Mouse (Mus musculus) neural tube, embryonic 11.5 days (tissue): Measurements from ENCODE around the gene Dst. TPM values are rescaled to one million over a fixed set of nuclear protein-coding genes. Genes with fewer than 3 reads are reported as not detected.
A peak's percentile ranks its signal among the peaks of the same experiment; 100 is the strongest.

Experiments used
- ATAC-seq: fragments of 200-750 bp; cut with Nextera tagmentation; 2 replicates; pipeline ENCODE4 v1.8.0; 2017; ENCODE audit warnings: moderate number of reproducible peaks, mild to moderate bottlenecking, moderate TSS enrichment, moderate library complexity; ENCODE audit not compliant: insufficient read depth, low FRiP score, low TSS enrichment
- DNase-seq: peaks from one replicate; pipeline ENCODE4 v3.0.0-alpha.2; 2015; ENCODE audit warnings: low spot score
- H3K27ac ChIP-seq: fragments of 300-500 bp; sonication (generic); 2 replicates; pipeline ENCODE4 v1.5.1; 2014; ENCODE audit warnings: low read depth, mild to moderate bottlenecking, low read length
- H3K27me3 ChIP-seq: fragments of 300-500 bp; sonication (generic); 2 replicates; pipeline ENCODE4 v1.6.1; 2014; ENCODE audit warnings: mild to moderate bottlenecking, low read length, mixed read lengths; ENCODE audit not compliant: control insufficient read depth, insufficient read depth
- H3K36me3 ChIP-seq: fragments of 300-500 bp; sonication (generic); 2 replicates; pipeline ENCODE4 v1.6.1; 2014; ENCODE audit warnings: mild to moderate bottlenecking, low read length, moderate library complexity, mixed read lengths; ENCODE audit not compliant: control insufficient read depth, insufficient read depth
- H3K4me1 ChIP-seq: fragments of 300-500 bp; sonication (generic); 2 replicates; pipeline ENCODE4 v1.6.1; 2014; ENCODE audit warnings: low read length, mixed read lengths; ENCODE audit not compliant: control insufficient read depth, insufficient read depth
- H3K4me2 ChIP-seq: fragments of 300-500 bp; sonication (generic); 2 replicates; pipeline ENCODE4 v1.6.1; 2014; ENCODE audit warnings: low read depth, mild to moderate bottlenecking, moderate library complexity
- H3K4me3 ChIP-seq: fragments of 300-500 bp; sonication (generic); 2 replicates; pipeline ENCODE4 v1.5.1; 2014; ENCODE audit warnings: low read depth, low read length
- H3K9ac ChIP-seq: fragments of 300-500 bp; sonication (generic); 2 replicates; pipeline ENCODE4 v1.6.1; 2014; ENCODE audit warnings: mild to moderate bottlenecking, low read length
- H3K9me3 ChIP-seq: fragments of 300-500 bp; sonication (generic); 2 replicates; pipeline ENCODE4 v1.6.1; 2016; ENCODE audit warnings: low read length; ENCODE audit not compliant: control insufficient read depth
- WGBS: fragments of 180-500 bp; shearing (Covaris S2); extraction: QIAGEN DNeasy Blood & Tissue Kit; methylation state at CpG from one replicate; pipeline ENCODE4 v1.1.7; 2014; 5-methylcytosine and 5-hydroxymethylcytosine counted together
- polyA plus RNA-seq: library from polyadenylated mRNA; unstranded; fragments of >200 nt; fragmentation: Nextera tagmentation; extraction: Ambion mirVana; gene quantifications from 2 replicates; pipeline ENCODE4 v1.2.1, GENCODE M21; 2014

Dst gene
- polyA plus RNA-seq, 1 experiment from 2014 or later, result 46.2 TPM

DNA sequence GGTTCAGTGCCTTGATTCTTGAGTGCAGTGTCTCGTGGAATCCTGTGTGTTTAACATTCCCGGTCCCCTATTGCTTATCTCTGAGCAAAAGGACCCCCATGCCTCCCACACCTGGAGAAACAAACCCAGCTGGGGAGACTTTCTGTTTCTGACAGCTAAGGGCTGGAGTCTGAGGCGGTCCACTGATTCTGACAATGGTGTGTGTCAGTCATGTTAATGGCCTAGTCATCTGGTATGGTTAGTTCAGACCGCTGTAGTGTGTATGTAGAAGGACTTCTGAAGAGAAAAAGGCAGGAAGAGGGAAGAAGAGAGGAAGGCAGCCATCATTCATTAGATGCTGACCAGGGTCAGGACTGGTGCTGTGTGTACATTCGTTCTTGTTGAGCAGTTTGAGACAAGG lies 125.0 kb downstream of the Dst start:
- Histone ChIP-seq H3K36me3 (no peaks in the 10 kb centered on the region), H3K4me1 (no peaks in the 10 kb centered on the region), H3K27ac (no peak overlapping the region), H3K9me3 (no peaks in the 10 kb centered on the region), H3K4me3 (no peak overlapping the region), H3K4me2 (no peak overlapping the region), H3K9ac (no peak overlapping the region), H3K27me3 (no peaks in the 10 kb centered on the region)
- no peak for ATAC-seq
- DNase-seq, result no peak
- 55% methylated on average over 5 of the region's 5 CpGs for WGBS

DNA sequence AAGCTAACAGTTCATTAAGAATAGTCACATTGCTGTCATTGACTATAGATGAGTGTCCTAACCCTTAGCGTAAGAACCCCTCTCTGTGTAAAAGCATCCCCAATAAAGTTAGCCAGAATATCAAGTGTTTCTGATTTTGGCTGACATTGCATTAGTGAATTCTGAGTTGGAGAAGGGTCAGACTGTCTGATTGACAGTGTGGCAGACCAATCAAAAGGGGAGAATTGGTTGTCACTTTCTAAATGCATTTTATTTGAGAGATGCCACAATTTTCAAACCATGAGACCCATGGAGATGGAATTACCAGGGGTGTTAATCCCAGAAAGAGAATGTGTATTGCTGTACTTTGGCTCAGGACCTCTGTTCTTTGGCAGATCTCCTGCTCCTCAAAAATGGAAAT lies 125.5 kb downstream of the Dst start:
- no peaks in the 10 kb centered on the region for H3K4me1 ChIP-seq
- no peaks in the 10 kb centered on the region for H3K9me3 ChIP-seq
- no peaks in the 10 kb centered on the region for H3K27me3 ChIP-seq
- ATAC-seq, result no peak
- 93% methylated on average over 1 of the region's 1 CpGs for WGBS
- no peak overlapping the region for H3K27ac ChIP-seq
- no peaks in the 10 kb centered on the region for H3K36me3 ChIP-seq
- H3K4me3 ChIP-seq, result no peak overlapping the region
- H3K9ac ChIP-seq, result no peak overlapping the region
- H3K4me2 ChIP-seq, result no peak overlapping the region
- no peak for DNase-seq

DNA sequence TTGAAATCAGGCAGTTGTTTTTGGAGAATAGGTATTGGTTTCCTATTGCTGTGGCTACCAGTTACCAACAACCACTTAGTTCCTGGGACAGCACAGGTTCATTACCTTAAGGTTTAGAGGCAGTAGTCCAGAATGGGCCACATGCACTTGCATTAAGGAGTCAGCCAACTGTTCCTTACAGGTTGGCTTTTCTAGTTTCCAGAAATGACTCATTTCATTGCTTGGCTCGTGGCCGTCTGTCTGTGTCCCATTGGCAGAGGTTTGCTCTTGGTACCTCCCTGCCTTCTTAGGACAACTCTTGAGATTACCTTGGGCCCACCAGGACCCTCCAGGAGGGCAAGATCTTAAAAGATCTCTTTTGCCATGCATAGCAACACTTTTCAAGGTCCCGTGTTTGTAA lies 125.9 kb downstream of the Dst start:
- Histone ChIP-seq H3K4me3 (no peak overlapping the region), H3K27ac (no peak overlapping the region), H3K9ac (no peak overlapping the region), H3K4me1 (no peaks in the 10 kb centered on the region), H3K36me3 (no peaks in the 10 kb centered on the region), H3K4me2 (no peak overlapping the region), H3K9me3 (no peaks in the 10 kb centered on the region), H3K27me3 (no peaks in the 10 kb centered on the region)
- DNase-seq (no peak), ATAC-seq (no peak)
- 89% methylated on average over 3 of the region's 3 CpGs for WGBS

DNA sequence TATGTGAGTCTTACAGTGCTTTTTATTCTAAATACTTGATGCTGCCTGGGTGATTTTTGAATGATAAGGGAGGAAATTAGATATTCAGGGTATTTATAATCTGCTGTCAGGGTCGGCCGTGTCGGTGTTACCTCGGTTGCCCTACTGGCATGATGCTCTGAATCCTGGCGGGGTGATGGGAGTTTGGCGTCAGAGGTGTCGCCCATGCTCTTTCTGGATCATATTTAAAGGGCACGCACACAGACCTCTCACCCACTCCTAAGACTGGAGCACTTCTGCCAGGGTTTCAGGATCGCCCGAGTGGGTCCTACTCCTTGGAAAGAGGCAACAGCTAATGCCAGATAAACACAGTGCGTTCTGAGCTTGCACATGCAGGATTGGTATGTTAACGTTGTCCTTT lies 128.1 kb downstream of the Dst start:
- ATAC-seq (no peak), DNase-seq (no peak)
- Histone ChIP-seq H3K9me3 (no peaks in the 10 kb centered on the region), H3K36me3 (no peaks in the 10 kb centered on the region), H3K4me3 (no peak overlapping the region), H3K27ac (no peak overlapping the region), H3K27me3 (no peaks in the 10 kb centered on the region), H3K9ac (no peak overlapping the region), H3K4me2 (no peak overlapping the region), H3K4me1 (peaks cover 1% of the 10 kb centered on the region)
- 93% methylated on average over 12 of the region's 12 CpGs for WGBS

DNA sequence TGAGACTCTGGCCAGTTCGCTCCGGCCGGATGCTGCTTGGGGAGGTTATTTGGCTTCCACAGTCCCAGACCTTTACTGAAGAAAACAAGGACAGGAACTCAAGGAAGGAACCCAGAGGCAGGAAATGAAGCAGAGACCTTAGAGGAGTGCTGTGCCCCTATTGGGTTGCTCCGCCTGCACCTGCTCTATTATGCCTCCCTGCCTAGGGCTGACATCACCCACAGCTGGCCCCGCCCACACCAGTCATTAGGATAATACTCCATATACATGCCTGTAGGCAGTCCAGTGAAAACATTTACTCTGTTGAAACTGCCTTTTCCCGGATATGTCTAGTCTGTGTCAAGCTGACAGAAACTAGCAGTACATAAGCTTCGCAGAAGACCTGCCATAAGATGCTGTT lies 130.5 kb downstream of the Dst start:
- Histone ChIP-seq H3K9me3 (no peaks in the 10 kb centered on the region), H3K4me3 (no peak overlapping the region), H3K36me3 (no peaks in the 10 kb centered on the region), H3K27me3 (no peaks in the 10 kb centered on the region), H3K27ac (no peak overlapping the region), H3K9ac (no peak overlapping the region), H3K4me1 (peaks cover 9% of the 10 kb centered on the region), H3K4me2 (no peak overlapping the region)
- DNase-seq (no peak), ATAC-seq (no peak)
- 93% methylated on average over 7 of the region's 7 CpGs for WGBS

- no peaks in the 10 kb centered on the region for H3K27me3 ChIP-seq
- H3K4me1 ChIP-seq, result peaks cover 9% of the 10 kb centered on the region
- no peak overlapping the region for H3K27ac ChIP-seq
- no peak for DNase-seq
- WGBS, result 75% methylated on average over 3 of the region's 3 CpGs
- no peak for ATAC-seq
- no peak overlapping the region for H3K4me3 ChIP-seq
- no peaks in the 10 kb centered on the region for H3K9me3 ChIP-seq
- no peak overlapping the region for H3K4me2 ChIP-seq
- H3K36me3 ChIP-seq, result no peaks in the 10 kb centered on the region
- no peak overlapping the region for H3K9ac ChIP-seq
Measured at GRCm38 (mm10) chr1:34040049-34040448, 132.0 kb downstream of the Dst start.

DNA sequence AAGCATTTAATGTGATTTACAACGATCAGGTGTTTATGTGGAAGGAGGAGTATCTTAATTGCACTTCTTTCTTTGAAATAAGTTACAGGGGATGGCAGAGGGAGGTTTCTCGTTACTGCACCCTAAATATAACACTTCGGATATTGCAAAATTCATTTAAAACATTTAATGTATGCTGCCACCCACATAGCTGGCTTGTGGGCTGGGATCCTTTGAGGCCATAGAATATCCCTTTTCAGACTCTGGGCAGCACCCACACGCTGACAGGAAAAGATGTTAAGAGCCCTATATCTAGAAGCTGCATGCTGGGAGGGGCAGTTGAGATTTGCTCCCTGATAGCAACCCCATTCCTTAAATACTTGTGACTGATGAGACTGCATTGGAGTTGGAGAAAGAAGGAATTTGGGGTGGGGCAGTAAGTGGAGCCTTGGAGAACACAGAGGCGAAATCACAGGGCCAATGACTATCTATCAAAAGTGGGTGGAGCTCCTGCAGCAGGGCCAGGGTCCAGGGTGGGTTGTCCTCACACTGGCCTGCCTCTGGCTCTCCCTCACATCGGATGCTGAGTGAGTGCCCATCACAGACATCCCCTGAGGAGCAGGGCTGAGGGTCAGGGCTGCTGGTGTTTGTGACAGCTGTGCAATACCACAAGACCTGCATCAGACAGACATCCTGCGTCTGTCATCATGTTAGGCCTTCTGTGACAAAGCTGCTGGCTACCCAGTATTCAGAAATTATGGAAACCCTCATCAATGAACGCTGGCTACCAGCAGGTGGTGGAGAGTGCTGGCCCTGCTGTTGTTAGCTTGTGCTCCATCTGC lies 133.1 kb downstream of the Dst start:
- Histone ChIP-seq H3K4me3 (no peak overlapping the region), H3K4me2 (no peak overlapping the region), H3K9ac (no peak overlapping the region), H3K9me3 (no peaks in the 10 kb centered on the region), H3K4me1 (peaks cover 9% of the 10 kb centered on the region), H3K27ac (no peak overlapping the region), H3K36me3 (no peaks in the 10 kb centered on the region), H3K27me3 (no peaks in the 10 kb centered on the region)
- DNase-seq (no peak), ATAC-seq (no peak)
- WGBS, result 38% methylated on average over 8 of the region's 8 CpGs

DNA sequence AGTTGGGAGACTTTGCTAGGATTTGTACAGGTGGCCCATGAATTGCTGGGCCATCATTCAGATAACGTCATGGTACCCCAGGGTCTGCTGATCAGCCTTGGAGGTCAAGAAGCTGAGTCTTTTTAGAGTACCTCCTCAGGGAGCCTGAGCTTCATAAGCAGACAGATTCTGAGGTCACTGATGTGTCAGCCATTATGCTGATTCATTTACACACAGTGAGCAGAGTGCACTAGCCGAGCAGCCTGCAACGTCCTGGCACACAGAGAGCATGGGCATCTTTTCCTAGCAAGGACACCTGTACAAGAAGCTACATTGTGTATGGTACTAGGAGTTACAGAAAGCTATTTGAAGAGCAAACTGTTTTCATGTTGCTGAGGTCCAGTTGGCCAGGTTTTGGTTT lies 134.3 kb downstream of the Dst start:
- no peaks in the 10 kb centered on the region for H3K9me3 ChIP-seq
- ATAC-seq, result peak; percentile 53; the same call in 1 of the 2 replicates
- H3K4me3 ChIP-seq, result no peak overlapping the region
- H3K4me1 ChIP-seq, result peaks cover 9% of the 10 kb centered on the region
- H3K36me3 ChIP-seq, result no peaks in the 10 kb centered on the region
- WGBS, result 23% methylated on average over 3 of the region's 3 CpGs
- no peaks in the 10 kb centered on the region for H3K27me3 ChIP-seq
- no peak overlapping the region for H3K9ac ChIP-seq
- no peak overlapping the region for H3K27ac ChIP-seq
- DNase-seq, result no peak
- no peak overlapping the region for H3K4me2 ChIP-seq

DNA sequence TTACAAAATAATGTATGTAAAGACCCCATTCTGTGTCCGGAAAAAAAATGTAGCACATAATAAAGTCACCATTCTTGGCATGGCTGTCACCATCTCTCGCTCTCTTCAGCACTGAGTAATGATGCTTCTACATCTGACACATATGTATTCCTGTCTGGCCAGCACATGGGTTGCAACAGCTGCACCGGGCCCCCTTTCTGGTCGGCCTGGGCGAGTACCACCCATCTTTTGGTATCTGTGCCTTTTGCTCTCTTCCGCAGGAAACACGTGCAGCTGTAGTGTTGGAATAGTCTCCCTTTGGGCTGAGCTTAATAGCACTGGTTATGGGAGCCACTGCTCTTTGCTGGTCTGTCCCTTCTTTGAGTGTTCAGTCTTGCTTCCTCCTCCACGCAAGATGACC lies 135.3 kb downstream of the Dst start:
- 79% methylated on average over 8 of the region's 8 CpGs for WGBS

More for the DNA sequence above, 135.3 kb downstream of the Dst start:
- ATAC-seq (no peak), DNase-seq (no peak)
- peaks cover 9% of the 10 kb centered on the region for H3K4me1 ChIP-seq
- H3K9ac ChIP-seq, result no peak overlapping the region
- H3K9me3 ChIP-seq, result no peaks in the 10 kb centered on the region
- no peaks in the 10 kb centered on the region for H3K27me3 ChIP-seq
- no peaks in the 10 kb centered on the region for H3K36me3 ChIP-seq
- no peak overlapping the region for H3K4me3 ChIP-seq
- H3K4me2 ChIP-seq, result no peak overlapping the region
- H3K27ac ChIP-seq, result no peak overlapping the region
